Mouse (Mus musculus) MEL (cell line): ENCODE results near the gene Ffar3. TPM values are rescaled to one million over a fixed set of nuclear protein-coding genes. Genes with fewer than 3 reads are reported as not detected.

ENCODE experiments used
- DNase-seq: peaks from one replicate; pipeline ENCODE4 v3.0.0; 2011; ENCODE audit warnings: low read depth, low spot score
- H3K27ac ChIP-seq: 2 replicates; pipeline ENCODE4 v1.5.1; 2012; ENCODE audit warnings: low read depth, mild to moderate bottlenecking, control low read depth, low read length, moderate library complexity; ENCODE audit not compliant: control insufficient read depth
- H3K27me3 ChIP-seq, 2 experiments: fragments of 150-350 bp in 1 of 2; sonication (generic) in 1 of 2; 2 replicates each; pipeline ENCODE4 v1.6.1; 2012; ENCODE audit warnings: low read length in 2 of 2, mild to moderate bottlenecking in 2 of 2, improper control_type of control experiment in 1 of 2, moderate library complexity in 1 of 2; ENCODE audit not compliant: insufficient read depth in 2 of 2, control insufficient read depth in 1 of 2
- H3K36me3 ChIP-seq, 2 experiments: 2 replicates each; pipeline ENCODE4 v1.6.1; 2012 to 2014; ENCODE audit warnings: low read length in 2 of 2, improper control_type of control experiment in 1 of 2, inconsistent platforms in 1 of 2, mild to moderate bottlenecking in 1 of 2; ENCODE audit not compliant: insufficient read depth in 2 of 2, control insufficient read depth in 1 of 2
- H3K4me1 ChIP-seq, 2 experiments: fragments of 150-350 bp in 1 of 2; sonication (generic) in 1 of 2; 2 replicates each; pipeline ENCODE4 v1.6.1; 2012; ENCODE audit warnings: low read length in 2 of 2, improper control_type of control experiment in 1 of 2, mild to moderate bottlenecking in 1 of 2; ENCODE audit not compliant: insufficient read depth in 2 of 2, control insufficient read depth in 1 of 2
- H3K4me3 ChIP-seq, 2 experiments: fragments of 150-350 bp in 1 of 2; sonication (generic) in 1 of 2; 2 replicates each; pipeline ENCODE4 v1.5.1; 2012; ENCODE audit warnings: low read depth in 2 of 2, low read length in 2 of 2, mild to moderate bottlenecking in 2 of 2, moderate library complexity in 2 of 2, control low read depth in 1 of 2, improper control_type of control experiment in 1 of 2; ENCODE audit not compliant: control insufficient read depth in 1 of 2, insufficient read depth in 1 of 2
- H3K79me2 ChIP-seq: 2 replicates; pipeline ENCODE4 v1.6.1; 2012; ENCODE audit warnings: mild to moderate bottlenecking, low read length, moderate library complexity; ENCODE audit not compliant: control insufficient read depth, poor library complexity, insufficient read depth
- H3K9ac ChIP-seq: 2 replicates; pipeline ENCODE4 v1.6.1; 2012; ENCODE audit warnings: low read depth, mild to moderate bottlenecking, control low read depth, low read length, moderate library complexity; ENCODE audit not compliant: control insufficient read depth, poor library complexity, severe bottlenecking
- H3K9me3 ChIP-seq: fragments of 150-350 bp; sonication (generic); replicated peaks from 2 replicates; pipeline ENCODE4 v1.6.1; 2012; ENCODE audit warnings: mild to moderate bottlenecking, low read length, improper control_type of control experiment, moderate library complexity; ENCODE audit not compliant: insufficient read depth
- EP300 ChIP-seq, 2 experiments: IDR thresholded peaks; 2 replicates each; pipeline ENCODE4 v1.6.1; 2011; ENCODE audit warnings: improper control_type of control experiment in 2 of 2, low read length in 2 of 2, low read depth in 1 of 2, mild to moderate bottlenecking in 1 of 2
- GATA1 ChIP-seq: IDR thresholded peaks from 2 replicates; pipeline ENCODE4 v1.6.1; 2011; ENCODE audit warnings: low read depth, low read length, improper control_type of control experiment
- JUND ChIP-seq: IDR thresholded peaks from 2 replicates; pipeline ENCODE4 v1.6.1; 2011; ENCODE audit warnings: low read depth, mild to moderate bottlenecking, improper control_type of control experiment, low read length
- polyA plus RNA-seq, 2 experiments: library from polyadenylated mRNA; stranded (reverse) in 1 of 2; unstranded in 1 of 2; fragments of >175 nt in 1 of 2; fragments of >200 nt in 1 of 2; gene quantifications; 2 replicates each; pipeline versions ENCODE4 v1.2.1 to v1.2.4; 2012; ENCODE audit warnings: low replicate concordance in 2 of 2, low read depth in 1 of 2; ENCODE audit not compliant: insufficient read length in 2 of 2, insufficient read depth in 1 of 2, missing spikeins in 1 of 2
- total RNA-seq: library from RNA; depleted of rRNA; stranded (reverse); fragments of 300-350 nt; gene quantifications from 2 replicates; pipeline ENCODE4 v1.2.3, GENCODE M21; 2012; rRNA removed

The Ffar3 gene
- total and polyA plus RNA-seq, 3 experiments: not detected

GRCm38 (mm10) chr7:30805924-30806323, 50.1 kb downstream of the Ffar3 start:
- H3K36me3 ChIP-seq: no peaks in the 10 kb centered on the region
- no peak overlapping the region for H3K4me3 ChIP-seq
- DNase-seq: no peak
- TF ChIP-seq GATA1 (no peak), EP300 (IDR thresholded peaks at IDR 0.05; ENCODE audit: low read depth in 1 of 2, low read length in 2 of 2) (no peak), JUND (no peak)
- TF ChIP-seq, all 39 proteins: peak for 0
- Histone ChIP-seq H3K9me3 (no peaks in the 10 kb centered on the region), H3K9ac (no peak overlapping the region), H3K4me1 (no peaks in the 10 kb centered on the region; a peak in 1 of 4 replicates), H3K27me3 (no peaks in the 10 kb centered on the region; a peak in 1 of 4 replicates), H3K27ac (no peak overlapping the region), H3K79me2 (no peaks in the 10 kb centered on the region)

Other genes with a start within 250 kb of the Ffar3 start
- 0.42 and 0.54 TPM in 2 replicates for gene Upk1a, start 243.3 kb downstream of the Ffar3 start, total RNA-seq
- gene Upk1a, start 243.3 kb downstream of the Ffar3 start, polyA plus RNA-seq: 1 to 10 TPM in 1 of 2 experiments, not detected in 1; 1.6 TPM
- gene Cox6b1, start 230.0 kb downstream of the Ffar3 start, total RNA-seq: 566 and 611 TPM in 2 replicates
- 100 to 1,000 TPM in 1 of 2 experiments, not detected in 1; 799 TPM for gene Cox6b1, start 230.0 kb downstream of the Ffar3 start, polyA plus RNA-seq
- 0.15 TPM in 1 of 2 replicates, not detected in the other for gene Etv2, start 220.3 kb downstream of the Ffar3 start, total RNA-seq
- gene Etv2, start 220.3 kb downstream of the Ffar3 start, polyA plus RNA-seq: not detected
- gene Rbm42, start 205.9 kb downstream of the Ffar3 start, total RNA-seq: 103 and 124 TPM in 2 replicates
- 100 to 1,000 TPM in 1 of 2 experiments, not detected in 1; 129 TPM for gene Rbm42, start 205.9 kb downstream of the Ffar3 start, polyA plus RNA-seq
- gene Haus5, start 191.2 kb downstream of the Ffar3 start, total RNA-seq: 34.3 and 35.0 TPM in 2 replicates
- 10 to 100 TPM in 1 of 2 experiments, not detected in 1; 55.9 TPM for gene Haus5, start 191.2 kb downstream of the Ffar3 start, polyA plus RNA-seq
- gene Pmis2, start 184.6 kb downstream of the Ffar3 start, total RNA-seq: not detected in 2 replicates
- gene Pmis2, start 184.6 kb downstream of the Ffar3 start, polyA plus RNA-seq: not detected
- 0.52 TPM in 1 of 2 replicates, not detected in the other for gene 2200002J24Rik, start 157.3 kb downstream of the Ffar3 start, total RNA-seq
- 1 to 10 TPM in 1 of 2 experiments, not detected in 1; 1.2 TPM for gene 2200002J24Rik, start 157.3 kb downstream of the Ffar3 start, polyA plus RNA-seq
- gene Atp4a, start 144.0 kb downstream of the Ffar3 start, total RNA-seq: 2.7 and 3.0 TPM in 2 replicates
- 1 to 10 TPM in 1 of 2 experiments, not detected in 1; 1.5 TPM for gene Atp4a, start 144.0 kb downstream of the Ffar3 start, polyA plus RNA-seq
- gene Tmem147, start 126.6 kb downstream of the Ffar3 start, total RNA-seq: 218 and 266 TPM in 2 replicates
- gene Tmem147, start 126.6 kb downstream of the Ffar3 start, polyA plus RNA-seq: 100 to 1,000 TPM; 307 to 324 TPM
- not detected in 2 replicates for gene Gapdhs, start 112.5 kb downstream of the Ffar3 start, total RNA-seq
- gene Gapdhs, start 112.5 kb downstream of the Ffar3 start, polyA plus RNA-seq: under 1 TPM in 1 of 2 experiments, not detected in 1; 0.49 TPM
- gene Sbsn, start 104.7 kb downstream of the Ffar3 start, total RNA-seq: 1.2 TPM in 1 of 2 replicates, not detected in the other
- gene Sbsn, start 104.7 kb downstream of the Ffar3 start, polyA plus RNA-seq: under 1 TPM in 1 of 2 experiments, not detected in 1; 0.17 TPM
- not detected in 2 replicates for gene Dmkn, start 92.4 kb downstream of the Ffar3 start, total RNA-seq
- gene Dmkn, start 92.4 kb downstream of the Ffar3 start, polyA plus RNA-seq: not detected
- not detected in 2 replicates for gene Krtdap, start 68.3 kb downstream of the Ffar3 start, total RNA-seq
- not detected for gene Krtdap, start 68.3 kb downstream of the Ffar3 start, polyA plus RNA-seq
- not detected in 2 replicates for gene Ffar2, start 32.4 kb downstream of the Ffar3 start, total RNA-seq
- under 1 TPM in 1 of 2 experiments, not detected in 1; 0.04 TPM for gene Ffar2, start 32.4 kb downstream of the Ffar3 start, polyA plus RNA-seq
- not detected in 2 replicates for gene Ffar1, start 5.4 kb upstream of the Ffar3 start, total RNA-seq
- gene Ffar1, start 5.4 kb upstream of the Ffar3 start, polyA plus RNA-seq: not detected
- not detected in 2 replicates for gene Cd22, start 24.2 kb upstream of the Ffar3 start, total RNA-seq
- gene Cd22, start 24.2 kb upstream of the Ffar3 start, polyA plus RNA-seq: under 1 TPM in 1 of 2 experiments, not detected in 1; 0.07 TPM
- gene Mag, start 58.7 kb upstream of the Ffar3 start, total RNA-seq: not detected in 2 replicates
- not detected for gene Mag, start 58.7 kb upstream of the Ffar3 start, polyA plus RNA-seq
- not detected in 2 replicates for gene Hamp2, start 68.5 kb upstream of the Ffar3 start, total RNA-seq
- gene Hamp2, start 68.5 kb upstream of the Ffar3 start, polyA plus RNA-seq: not detected
- gene Hamp, start 87.9 kb upstream of the Ffar3 start, total RNA-seq: not detected in 2 replicates
- not detected for gene Hamp, start 87.9 kb upstream of the Ffar3 start, polyA plus RNA-seq
- gene Usf2, start 100.6 kb upstream of the Ffar3 start, total RNA-seq: 34.4 and 43.0 TPM in 2 replicates
- gene Usf2, start 100.6 kb upstream of the Ffar3 start, polyA plus RNA-seq: 100 to 1,000 TPM in 1 of 2 experiments, not detected in 1; 144 TPM
- not detected in 2 replicates for gene Lsr, start 117.3 kb upstream of the Ffar3 start, total RNA-seq
- under 1 TPM in 1 of 2 experiments, not detected in 1; 0.22 TPM for gene Lsr, start 117.3 kb upstream of the Ffar3 start, polyA plus RNA-seq
- gene Fam187b, start 117.6 kb upstream of the Ffar3 start, total RNA-seq: not detected in 2 replicates
- not detected for gene Fam187b, start 117.6 kb upstream of the Ffar3 start, polyA plus RNA-seq
- 38.6 and 39.4 TPM in 2 replicates for gene Fxyd5, start 186.3 kb upstream of the Ffar3 start, total RNA-seq
- 10 to 100 TPM in 1 of 2 experiments, not detected in 1; 57.5 TPM for gene Fxyd5, start 186.3 kb upstream of the Ffar3 start, polyA plus RNA-seq
- not detected in 2 replicates for gene Fxyd7, start 195.3 kb upstream of the Ffar3 start, total RNA-seq
- under 1 TPM in 1 of 2 experiments, not detected in 1; 0.11 TPM for gene Fxyd7, start 195.3 kb upstream of the Ffar3 start, polyA plus RNA-seq
- gene Fxyd1, start 201.0 kb upstream of the Ffar3 start, total RNA-seq: not detected in 2 replicates
- under 1 TPM in 1 of 2 experiments, not detected in 1; 0.22 TPM for gene Fxyd1, start 201.0 kb upstream of the Ffar3 start, polyA plus RNA-seq
- gene Lgi4, start 203.2 kb upstream of the Ffar3 start, total RNA-seq: not detected in 2 replicates
- not detected for gene Lgi4, start 203.2 kb upstream of the Ffar3 start, polyA plus RNA-seq
- not detected in 2 replicates for gene Fxyd3, start 220.5 kb upstream of the Ffar3 start, total RNA-seq
- not detected for gene Fxyd3, start 220.5 kb upstream of the Ffar3 start, polyA plus RNA-seq